Comparison of ENCODE assay signal across 8 mouse cellular contexts in the genomic region with DNA sequence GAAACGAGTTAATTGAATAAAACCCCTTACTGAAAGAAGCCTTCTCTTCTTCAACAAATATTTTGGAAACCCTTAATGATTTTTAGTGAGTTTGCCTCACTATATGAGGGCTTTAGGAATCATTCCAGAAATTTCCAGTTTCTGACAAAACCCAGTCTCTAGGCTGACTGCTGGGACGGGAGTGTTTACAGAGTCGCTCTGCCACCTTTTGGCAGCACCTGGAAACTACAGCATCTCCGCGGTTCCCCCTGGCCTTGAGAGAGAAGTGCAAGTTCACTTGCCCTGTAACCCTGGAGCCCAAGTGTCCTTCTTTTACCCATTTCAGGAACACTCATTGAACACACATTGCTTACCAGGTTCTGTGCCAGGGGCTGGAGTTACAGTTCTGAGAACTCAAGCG.
DNase-seq lines count a peak whose midpoint lies in the region; ATAC-seq lines count a peak whose summit lies in the region.

No protein-coding gene starts in this region.

- peak; percentile 53 for DNase-seq in forebrain, embryonic 14.5 days (ENCODE audit: low spot score)
- DNase-seq in ovary, postnatal 36 days (ENCODE audit: low spot score) = peak; percentile 11
- no peak for DNase-seq in ovary, postnatal 14 days (ENCODE audit: low spot score)
- DNase-seq in cerebellum, postnatal 36 days = peak; percentile 10 to 28
- peak; percentile 10 for DNase-seq in kidney, adult 9 months
- DNase-seq in retina, postnatal 7 days (ENCODE audit: low read depth, low spot score) = peak; percentile 4
- DNase-seq in right cerebral cortex, postnatal 14 days = no peak

- H3K4me1 ChIP-seq in forebrain, embryonic 14.5 days (ENCODE audit: control insufficient read depth, insufficient read depth, low read length) = no peaks in the 10 kb centered on the region
- H3K4me1 ChIP-seq in forebrain, embryonic 16.5 days (replicated peaks; ENCODE audit: control insufficient read depth, insufficient read depth, low read length) = no peaks in the 10 kb centered on the region

- WGBS in forebrain, embryonic 14.5 days = 28% methylated on average over 6 of the region's 6 CpGs
- WGBS in forebrain, embryonic 16.5 days = 23% methylated on average over 6 of the region's 6 CpGs

- H3K27me3 ChIP-seq in forebrain, embryonic 14.5 days (replicated peaks; ENCODE audit: control insufficient read depth, insufficient read depth, low read length) = no peaks in the 10 kb centered on the region
- H3K27me3 ChIP-seq in forebrain, embryonic 16.5 days (replicated peaks; ENCODE audit: control insufficient read depth, insufficient read depth, low read length) = no peaks in the 10 kb centered on the region

- H3K4me3 ChIP-seq in forebrain, embryonic 14.5 days (ENCODE audit: low read depth, low read length) = no peak overlapping the region
- no peak overlapping the region for H3K4me3 ChIP-seq in forebrain, embryonic 16.5 days (replicated peaks; ENCODE audit: low read length)

- no peak overlapping the region for H3K4me2 ChIP-seq in forebrain, embryonic 14.5 days (ENCODE audit: low read length)
- H3K4me2 ChIP-seq in forebrain, embryonic 16.5 days (ENCODE audit: low read length) = no peak overlapping the region

- peak; percentile 29; the same call in 1 of the 2 replicates for ATAC-seq in forebrain, embryonic 14.5 days
- ATAC-seq in forebrain, embryonic 16.5 days = no peak

- no peak overlapping the region for H3K27ac ChIP-seq in forebrain, embryonic 14.5 days (ENCODE audit: low read depth, low read length)
- H3K27ac ChIP-seq in forebrain, embryonic 16.5 days (ENCODE audit: low read length) = no peak overlapping the region

- no peaks in the 10 kb centered on the region for H3K36me3 ChIP-seq in forebrain, embryonic 14.5 days (ENCODE audit: control insufficient read depth, insufficient read depth, low read length)
- H3K36me3 ChIP-seq in forebrain, embryonic 16.5 days (ENCODE audit: control insufficient read depth, insufficient read depth) = no peaks in the 10 kb centered on the region

- no peaks in the 10 kb centered on the region for H3K9me3 ChIP-seq in forebrain, embryonic 14.5 days (replicated peaks; ENCODE audit: control insufficient read depth, low read length)
- H3K9me3 ChIP-seq in forebrain, embryonic 16.5 days (ENCODE audit: control insufficient read depth, low read length) = no peaks in the 10 kb centered on the region

- H3K9ac ChIP-seq in forebrain, embryonic 14.5 days (ENCODE audit: low read length) = no peak overlapping the region
- H3K9ac ChIP-seq in forebrain, embryonic 16.5 days (replicated peaks; ENCODE audit: low read depth, low read length) = no peak overlapping the region

Comparison
In these comparisons a context has a peak if more than half of its experiments do, and no peak if none do; other contexts are left out.
1. DNase-seq: peak in forebrain, embryonic 14.5 days (single experiment), ovary, postnatal 36 days (single experiment), cerebellum, postnatal 36 days (2 of 2), kidney, adult 9 months (single experiment) and retina, postnatal 7 days (single experiment); none in ovary, postnatal 14 days (single experiment) and right cerebral cortex, postnatal 14 days (single experiment).